Mouse (Mus musculus): Measurements from ENCODE around the gene Hipk1.

DNA sequence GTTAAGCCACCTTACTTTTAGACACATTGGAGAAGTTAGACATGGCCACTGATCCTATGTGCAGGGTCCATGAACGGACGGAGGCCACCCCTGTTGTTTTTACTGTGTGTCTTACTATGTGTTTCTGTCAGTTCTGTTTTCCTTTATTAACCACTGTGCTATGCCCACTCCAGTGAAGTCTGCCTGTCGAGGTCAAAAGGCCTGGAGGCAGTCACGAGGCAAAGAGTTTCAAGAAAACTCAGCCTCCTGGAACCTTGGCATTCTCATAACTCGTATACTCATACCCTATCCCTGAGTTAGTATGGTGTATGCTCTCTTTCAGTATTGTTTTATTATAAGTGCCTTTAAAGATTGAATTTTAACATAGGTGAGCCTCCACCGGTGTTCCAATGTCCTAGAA lies 48.3 kb upstream of the Hipk1 start:
- TF ChIP-seq ZC3H11A (IDR thresholded peaks at IDR 0.05; ENCODE audit: borderline replicate concordance, low read depth, low read length) (no peak), MAFK (IDR thresholded peaks at IDR 0.05; ENCODE audit: insufficient read depth, low read depth, low read length) (no peak)

All from ES-E14 (cell line).